Mouse (Mus musculus) CD4-positive, CD25-positive, alpha-beta regulatory T cell, adult 4 months (primary cell): Measurements from ENCODE around the gene Spag6. TPM values are rescaled to one million over a fixed set of nuclear protein-coding genes. Genes with fewer than 3 reads are reported as not detected.

ENCODE experiments used
- ATAC-seq: one replicate; pipeline ENCODE4 v1.8.0; 2017
- polyA plus RNA-seq, 2 experiments: library from polyadenylated mRNA; unstranded; fragments of 100-300 nt; shearing (Covaris generic); gene quantifications; one replicate each; pipeline ENCODE4 v1.2.1; 2017

Spag6 gene
- polyA plus RNA-seq, 2 experiments from 2014 or later = not detected

GRCm38 (mm10) chr2:18688286-18688685 is 5.5 kb upstream of the Spag6 start:
- ATAC-seq = no peak

- peak; percentile 44 for ATAC-seq
Observed at GRCm38 (mm10) chr2:18688708-18689063, 5.1 kb upstream of the Spag6 start.

- peak; percentile 39 for ATAC-seq
Observed at GRCm38 (mm10) chr2:18689064-18689921, 4.5 kb upstream of the Spag6 start.

- peak; percentile 19 for ATAC-seq
Observed at GRCm38 (mm10) chr2:18690055-18690691, 3.7 kb upstream of the Spag6 start.

- no peak for ATAC-seq
Observed at GRCm38 (mm10) chr2:18690756-18691155, 3.1 kb upstream of the Spag6 start.

GRCm38 (mm10) chr2:18692031-18692430 is 1.8 kb upstream of the Spag6 start:
- ATAC-seq = no peak

GRCm38 (mm10) chr2:18692548-18692947 is 1.3 kb upstream of the Spag6 start:
- ATAC-seq = no peak

GRCm38 (mm10) chr2:18693491-18693870 is 351 bp upstream of the Spag6 start:
- no peak for ATAC-seq

GRCm38 (mm10) chr2:18694611-18694950 is 749 bp downstream of the Spag6 start:
- no peak for ATAC-seq

- ATAC-seq = no peak
Observed at GRCm38 (mm10) chr2:18695163-18695562, 1.3 kb downstream of the Spag6 start.

- no peak for ATAC-seq
Observed at GRCm38 (mm10) chr2:18695629-18696150, 1.9 kb downstream of the Spag6 start.

- no peak for ATAC-seq
Observed at GRCm38 (mm10) chr2:18697591-18698244, 3.9 kb downstream of the Spag6 start.

- peak; percentile 10 for ATAC-seq
Observed at GRCm38 (mm10) chr2:18698663-18699385, 5.0 kb downstream of the Spag6 start.

- ATAC-seq = no peak
Observed at GRCm38 (mm10) chr2:18699401-18699990, 5.7 kb downstream of the Spag6 start.

- no peak for ATAC-seq
Observed at GRCm38 (mm10) chr2:18710356-18710755, 16.5 kb downstream of the Spag6 start.

GRCm38 (mm10) chr2:18713071-18713470 is 19.2 kb downstream of the Spag6 start:
- no peak for ATAC-seq

GRCm38 (mm10) chr2:18714337-18714736 is 20.5 kb downstream of the Spag6 start:
- ATAC-seq = peak; percentile 51

- ATAC-seq = no peak
Observed at GRCm38 (mm10) chr2:18718521-18718920, 24.7 kb downstream of the Spag6 start.

GRCm38 (mm10) chr2:18722208-18722830 is 28.5 kb downstream of the Spag6 start:
- no peak for ATAC-seq

GRCm38 (mm10) chr2:18724462-18724861 is 30.6 kb downstream of the Spag6 start:
- ATAC-seq = no peak

GRCm38 (mm10) chr2:18725880-18726279 is 32.0 kb downstream of the Spag6 start:
- no peak for ATAC-seq

- no peak for ATAC-seq
Observed at GRCm38 (mm10) chr2:18731718-18732117, 37.9 kb downstream of the Spag6 start.
